Mouse (Mus musculus) myocyte (in vitro differentiated cells): ENCODE results near the gene Ttll10.

Source experiments
- MYOD1 ChIP-seq, 3 experiments: IDR thresholded peaks; one replicate each; pipeline ENCODE4 v1.6.1; 2011; ENCODE audit warnings: control low read depth in 2 of 3, low read depth in 2 of 3, mild to moderate bottlenecking in 2 of 3, moderate library complexity in 1 of 3; ENCODE audit not compliant: insufficient read length in 2 of 3, control insufficient read depth in 1 of 3
- POLR2A ChIP-seq: IDR thresholded peaks from one replicate; pipeline ENCODE4 v1.6.1; 2011; ENCODE audit warnings: low read depth, mild to moderate bottlenecking, control low read depth, moderate library complexity; ENCODE audit not compliant: insufficient read length

GRCm38 (mm10) chr4:155991211-155991907 lies 67.9 kb downstream of the Ttll10 start:
- TF ChIP-seq POLR2A = no peak
- TF ChIP-seq MYOD1 (IDR thresholded peaks at IDR 0.05; ENCODE audit: control insufficient read depth in 1 of 3, insufficient read length in 2 of 3, low read depth in 2 of 3) = no peak
